Mouse (Mus musculus): ENCODE data around the gene S100a2. TPM values are rescaled to one million over a fixed set of nuclear protein-coding genes. Genes with fewer than 3 reads are reported as not detected.

S100a2 gene
- polyA plus RNA-seq, 1 experiment = not detected

DNA sequence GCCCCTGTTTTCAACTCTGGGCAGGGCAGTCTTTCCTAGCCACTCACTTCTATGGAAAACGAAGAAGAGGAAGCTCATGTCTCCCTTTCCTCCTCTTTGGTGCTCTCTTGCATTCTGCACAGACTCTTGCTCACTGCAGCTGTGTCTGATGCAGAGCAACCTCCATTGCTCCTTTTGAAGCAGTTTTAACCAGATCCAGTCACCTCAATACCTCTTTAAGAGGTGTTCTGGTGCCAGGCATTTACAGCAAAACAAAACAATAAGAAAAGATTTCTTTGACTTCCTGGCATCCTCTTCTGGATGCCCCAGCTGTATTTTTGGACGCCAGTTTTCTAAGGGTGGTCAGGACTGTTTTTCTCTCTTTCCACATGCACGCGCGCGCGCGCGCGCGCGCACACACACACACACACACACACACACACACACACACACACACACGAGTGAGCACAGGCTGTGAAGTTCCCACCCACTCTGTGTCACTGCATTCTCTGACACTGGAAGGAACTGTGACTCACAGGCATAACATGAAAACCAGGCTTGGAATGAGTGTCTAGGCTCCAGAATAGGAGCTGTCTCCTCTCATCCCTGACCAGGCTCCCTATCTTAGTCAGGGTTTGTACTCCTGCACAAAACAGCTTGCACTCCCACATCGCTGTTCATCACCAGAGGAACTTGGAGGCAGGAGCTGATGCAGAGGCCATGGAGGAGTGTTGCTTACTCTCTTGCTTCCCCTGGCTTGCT is 2.5 kb upstream of the S100a2 start:
- TF ChIP-seq GATA1 (IDR thresholded peaks at IDR 0.05; ENCODE audit: low read length) = no peak
- no peak for TF ChIP-seq TAL1 (IDR thresholded peaks at IDR 0.05; ENCODE audit: low read length)
- H3K4me1 ChIP-seq (ENCODE audit: control insufficient read depth) = no peaks in the 10 kb centered on the region
- no peaks in the 10 kb centered on the region for H3K9me3 ChIP-seq (ENCODE audit: control insufficient read depth, low read length)
- H3K4me3 ChIP-seq (replicated peaks) = no peak overlapping the region
- H3K36me3 ChIP-seq (ENCODE audit: control insufficient read depth) = no peaks in the 10 kb centered on the region
- no peaks in the 10 kb centered on the region for H3K27me3 ChIP-seq (ENCODE audit: control insufficient read depth)

DNA sequence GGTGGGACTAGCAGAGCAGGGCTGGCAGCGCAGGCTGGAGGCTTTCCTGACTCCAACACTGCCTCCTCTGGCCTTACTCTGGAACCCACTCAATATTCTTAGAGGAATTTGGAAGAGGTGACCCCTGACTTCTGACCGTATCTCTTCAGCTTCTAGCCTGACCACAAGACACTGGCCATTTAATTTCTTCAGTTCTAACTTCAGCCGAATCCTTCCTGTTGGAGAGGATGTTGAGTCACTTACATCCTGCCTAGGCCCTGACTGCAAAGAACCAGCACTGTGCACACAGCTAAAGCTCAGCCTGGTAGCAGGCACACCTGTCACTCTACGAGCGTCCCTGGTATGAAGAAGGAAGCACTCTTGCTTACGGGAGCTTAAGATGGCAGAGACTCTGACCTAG is 657 bp upstream of the S100a2 start:
- H3K9me3 ChIP-seq (ENCODE audit: control insufficient read depth, low read length) = no peaks in the 10 kb centered on the region
- H3K4me3 ChIP-seq (replicated peaks) = no peak overlapping the region
- no peaks in the 10 kb centered on the region for H3K4me1 ChIP-seq (ENCODE audit: control insufficient read depth)
- H3K27me3 ChIP-seq (ENCODE audit: control insufficient read depth) = no peaks in the 10 kb centered on the region
- no peak for TF ChIP-seq TAL1 (IDR thresholded peaks at IDR 0.05; ENCODE audit: low read length)
- no peak for TF ChIP-seq GATA1 (IDR thresholded peaks at IDR 0.05; ENCODE audit: low read length)
- H3K36me3 ChIP-seq (ENCODE audit: control insufficient read depth) = no peaks in the 10 kb centered on the region

DNA sequence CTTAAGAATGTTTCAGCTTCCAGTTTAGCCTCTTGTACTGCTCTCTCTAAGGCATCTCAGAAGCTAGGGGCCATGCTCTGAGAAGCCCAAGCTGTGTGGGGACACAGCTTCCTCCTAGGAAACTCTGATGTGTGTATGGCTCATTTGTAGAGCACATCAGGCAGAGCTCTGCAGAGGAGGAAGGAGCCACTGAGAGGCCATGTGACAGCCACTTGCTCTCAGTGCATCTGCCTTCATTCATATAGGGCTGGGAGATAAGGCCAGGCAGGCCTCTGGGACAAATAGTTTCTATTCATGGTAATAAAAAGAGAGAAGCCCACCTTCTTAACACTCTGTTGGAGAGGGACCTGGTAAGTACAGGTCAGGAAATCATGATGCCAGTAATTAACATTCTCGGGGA is 4.4 kb downstream of the S100a2 start:
- Histone ChIP-seq H3K27me3 (ENCODE audit: control insufficient read depth) (no peaks in the 10 kb centered on the region), H3K9me3 (ENCODE audit: control insufficient read depth, low read length) (no peaks in the 10 kb centered on the region), H3K4me1 (ENCODE audit: control insufficient read depth) (no peaks in the 10 kb centered on the region), H3K36me3 (ENCODE audit: control insufficient read depth) (no peaks in the 10 kb centered on the region), H3K4me3 (replicated peaks) (no peak overlapping the region)
- TF ChIP-seq GATA1 (IDR thresholded peaks at IDR 0.05; ENCODE audit: low read length) (no peak), TAL1 (IDR thresholded peaks at IDR 0.05; ENCODE audit: low read length) (no peak)

DNA sequence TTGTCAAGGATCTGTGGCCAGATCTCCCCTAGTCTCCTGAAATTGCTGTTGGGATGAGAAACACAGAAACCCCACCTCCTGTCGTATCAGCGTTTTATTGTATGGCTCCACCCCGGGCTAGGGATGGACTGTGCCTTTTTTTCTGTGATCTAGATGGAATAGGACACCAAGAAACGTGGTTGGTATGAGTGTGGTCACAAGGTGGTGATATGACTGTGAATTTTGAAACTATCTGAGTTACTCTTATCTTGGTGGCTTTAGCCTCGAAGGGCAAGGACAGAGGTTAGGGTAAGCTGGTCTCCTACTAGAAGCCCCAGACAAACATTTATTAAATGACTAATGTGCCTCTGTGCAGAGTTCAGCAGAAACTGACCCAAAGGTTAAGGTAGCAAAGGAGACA is 5.5 kb downstream of the S100a2 start:
- no peaks in the 10 kb centered on the region for H3K27me3 ChIP-seq (ENCODE audit: control insufficient read depth)
- H3K36me3 ChIP-seq (ENCODE audit: control insufficient read depth) = no peaks in the 10 kb centered on the region
- no peak overlapping the region for H3K4me3 ChIP-seq (replicated peaks)
- TF ChIP-seq GATA1 (IDR thresholded peaks at IDR 0.05; ENCODE audit: low read length) (no peak), TAL1 (IDR thresholded peaks at IDR 0.05; ENCODE audit: low read length) (no peak)
- no peaks in the 10 kb centered on the region for H3K4me1 ChIP-seq (ENCODE audit: control insufficient read depth)
- H3K9me3 ChIP-seq (ENCODE audit: control insufficient read depth, low read length) = no peaks in the 10 kb centered on the region

DNA sequence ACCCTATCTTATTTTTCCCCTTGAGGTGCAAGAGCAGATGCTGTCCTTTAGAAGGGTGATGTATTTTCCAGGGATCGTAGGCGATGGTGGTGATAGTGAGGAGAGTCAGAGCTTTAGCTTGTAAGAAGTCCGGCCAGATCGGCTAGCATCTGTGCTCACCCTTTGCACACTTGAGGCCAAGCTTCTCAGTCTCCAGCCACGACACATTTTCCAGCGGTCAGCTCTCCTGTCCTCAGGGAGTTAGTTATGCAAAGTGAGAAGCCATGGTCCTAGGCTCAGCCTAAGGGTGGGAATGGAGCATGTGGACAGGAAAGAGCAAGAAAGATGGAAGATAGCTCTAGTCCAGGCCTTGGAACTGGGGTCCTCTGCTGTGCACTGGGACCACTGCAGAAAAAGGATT is 6.8 kb downstream of the S100a2 start:
- Histone ChIP-seq H3K27me3 (ENCODE audit: control insufficient read depth) (no peaks in the 10 kb centered on the region), H3K9me3 (ENCODE audit: control insufficient read depth, low read length) (no peaks in the 10 kb centered on the region), H3K4me3 (replicated peaks) (no peak overlapping the region), H3K4me1 (ENCODE audit: control insufficient read depth) (no peaks in the 10 kb centered on the region), H3K36me3 (ENCODE audit: control insufficient read depth) (no peaks in the 10 kb centered on the region)
- TF ChIP-seq TAL1 (IDR thresholded peaks at IDR 0.05; ENCODE audit: low read length) (no peak), GATA1 (IDR thresholded peaks at IDR 0.05; ENCODE audit: low read length) (no peak)

DNA sequence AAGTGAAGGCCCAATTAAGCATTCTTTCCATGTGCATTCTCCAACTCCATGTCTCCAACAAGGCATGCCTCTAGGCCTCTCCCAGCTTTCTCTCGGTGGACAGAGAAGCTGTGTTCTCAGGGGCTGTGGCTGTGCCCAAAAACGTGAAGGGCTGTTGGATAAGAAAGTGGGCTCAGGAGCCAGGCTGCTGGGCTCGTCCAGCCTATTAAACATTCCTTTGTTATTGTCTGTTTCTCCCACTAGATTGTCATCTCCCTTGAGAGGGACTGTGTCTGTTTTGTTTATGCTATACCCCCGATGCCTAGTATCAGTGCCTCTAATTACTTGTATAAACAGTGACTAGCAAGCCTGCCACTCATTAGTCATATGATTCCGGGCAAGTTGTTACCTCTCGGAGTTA is 7.7 kb downstream of the S100a2 start:
- Histone ChIP-seq H3K4me1 (ENCODE audit: control insufficient read depth) (no peaks in the 10 kb centered on the region), H3K27me3 (ENCODE audit: control insufficient read depth) (no peaks in the 10 kb centered on the region), H3K4me3 (replicated peaks) (no peak overlapping the region), H3K36me3 (ENCODE audit: control insufficient read depth) (no peaks in the 10 kb centered on the region), H3K9me3 (ENCODE audit: control insufficient read depth, low read length) (no peaks in the 10 kb centered on the region)
- TF ChIP-seq GATA1 (IDR thresholded peaks at IDR 0.05; ENCODE audit: low read length) = no peak
- no peak for TF ChIP-seq TAL1 (IDR thresholded peaks at IDR 0.05; ENCODE audit: low read length)

GRCm38 (mm10) chr3:90598212-90598611 is 8.2 kb downstream of the S100a2 start:
- no peaks in the 10 kb centered on the region for H3K4me1 ChIP-seq (ENCODE audit: control insufficient read depth)
- no peaks in the 10 kb centered on the region for H3K9me3 ChIP-seq (ENCODE audit: control insufficient read depth, low read length)
- no peak for TF ChIP-seq GATA1 (IDR thresholded peaks at IDR 0.05; ENCODE audit: low read length)
- no peaks in the 10 kb centered on the region for H3K36me3 ChIP-seq (ENCODE audit: control insufficient read depth)
- no peak overlapping the region for H3K4me3 ChIP-seq (replicated peaks)
- no peaks in the 10 kb centered on the region for H3K27me3 ChIP-seq (ENCODE audit: control insufficient read depth)

DNA sequence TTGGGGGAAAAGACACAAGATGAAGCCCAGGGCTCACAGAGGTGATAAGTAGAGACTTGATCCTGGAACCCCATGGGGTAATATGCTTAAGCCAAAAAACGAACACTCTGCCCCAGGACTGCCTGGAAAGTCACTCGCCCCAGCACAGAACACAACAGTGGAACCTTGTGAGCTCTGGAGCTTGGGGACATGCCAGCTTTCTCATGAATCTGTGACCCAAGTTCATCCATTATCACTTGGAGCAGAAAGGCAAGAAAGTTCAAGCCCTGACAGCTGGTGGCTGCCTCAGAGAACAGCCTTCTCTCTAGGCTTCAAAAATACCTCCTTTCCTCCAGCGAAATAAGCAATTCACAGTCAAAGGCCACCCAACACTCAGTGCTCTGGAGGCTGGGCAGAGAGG is 9.4 kb downstream of the S100a2 start:
- TF ChIP-seq TAL1 (IDR thresholded peaks at IDR 0.05; ENCODE audit: low read length) (no peak), GATA1 (IDR thresholded peaks at IDR 0.05; ENCODE audit: low read length) (no peak)
- Histone ChIP-seq H3K9me3 (ENCODE audit: control insufficient read depth, low read length) (no peaks in the 10 kb centered on the region), H3K4me1 (ENCODE audit: control insufficient read depth) (no peaks in the 10 kb centered on the region), H3K4me3 (replicated peaks) (no peak overlapping the region), H3K27me3 (ENCODE audit: control insufficient read depth) (no peaks in the 10 kb centered on the region), H3K36me3 (ENCODE audit: control insufficient read depth) (no peaks in the 10 kb centered on the region)

GRCm38 (mm10) chr3:90600036-90600435 is 10.0 kb downstream of the S100a2 start:
- Histone ChIP-seq H3K4me1 (ENCODE audit: control insufficient read depth) (no peaks in the 10 kb centered on the region), H3K36me3 (ENCODE audit: control insufficient read depth) (no peaks in the 10 kb centered on the region), H3K9me3 (ENCODE audit: control insufficient read depth, low read length) (no peaks in the 10 kb centered on the region), H3K4me3 (replicated peaks) (no peak overlapping the region), H3K27me3 (ENCODE audit: control insufficient read depth) (no peaks in the 10 kb centered on the region)
- TF ChIP-seq TAL1 (IDR thresholded peaks at IDR 0.05; ENCODE audit: low read length) (no peak), GATA1 (IDR thresholded peaks at IDR 0.05; ENCODE audit: low read length) (no peak)
